Mouse (Mus musculus): ENCODE data around the gene Slc25a23. TPM values are rescaled to one million over a fixed set of nuclear protein-coding genes. Genes with fewer than 3 reads are reported as not detected.

The Slc25a23 gene
- polyA plus RNA-seq, 1 experiment from 2014 or later, result 8.6 TPM

GRCm38 (mm10) chr17:57094222-57094621, 34.6 kb upstream of the Slc25a23 start:
- Histone ChIP-seq H3K36me3 (no peaks in the 10 kb centered on the region), H3K27me3 (ENCODE audit: insufficient read depth, poor library complexity, severe bottlenecking) (peaks cover 18% of the 10 kb centered on the region; the same call in 1 of the 2 replicates), H3K4me1 (peaks cover 9% of the 10 kb centered on the region), H3K9me3 (no peaks in the 10 kb centered on the region), H3K4me3 (no peak overlapping the region), H3K27ac (no peak overlapping the region)
- WGBS, result 90% methylated on average over 3 of the region's 3 CpGs
- no peak for DNase-seq (ENCODE audit: low spot score)

- DNase-seq (ENCODE audit: low spot score), result no peak
- no peaks in the 10 kb centered on the region for H3K36me3 ChIP-seq
- no peaks in the 10 kb centered on the region for H3K9me3 ChIP-seq
- H3K4me3 ChIP-seq, result peak within 1 kb of the TSS; percentile 56
- H3K27me3 ChIP-seq (ENCODE audit: insufficient read depth, poor library complexity, severe bottlenecking), result peaks cover 41% of the 10 kb centered on the region
- H3K27ac ChIP-seq, result peak within 1 kb of the TSS; percentile 65
- 1% methylated on average over 31 of the region's 31 CpGs for WGBS
- peaks cover 10% of the 10 kb centered on the region for H3K4me1 ChIP-seq
Observed at GRCm38 (mm10) chr17:57087049-57087832, 27.6 kb upstream of the Slc25a23 start, which contains the start of gene Tubb4a. Gene Tubb4a (minus strand): TSS chr17:57087782.

- Histone ChIP-seq H3K27me3 (ENCODE audit: insufficient read depth, poor library complexity, severe bottlenecking) (peaks cover 41% of the 10 kb centered on the region), H3K27ac (no peak overlapping the region), H3K4me3 (no peak overlapping the region), H3K9me3 (no peaks in the 10 kb centered on the region), H3K36me3 (no peaks in the 10 kb centered on the region), H3K4me1 (peaks cover 10% of the 10 kb centered on the region)
- WGBS, result 86% methylated on average over 11 of the region's 11 CpGs
- no peak for DNase-seq (ENCODE audit: low spot score)
Observed at GRCm38 (mm10) chr17:57085970-57086757, 26.5 kb upstream of the Slc25a23 start.

GRCm38 (mm10) chr17:57082481-57082880, 22.8 kb upstream of the Slc25a23 start:
- Histone ChIP-seq H3K9me3 (no peaks in the 10 kb centered on the region), H3K27ac (no peak overlapping the region), H3K27me3 (ENCODE audit: insufficient read depth, poor library complexity, severe bottlenecking) (peaks cover 30% of the 10 kb centered on the region), H3K36me3 (peaks cover 2% of the 10 kb centered on the region; the same call in 1 of the 2 replicates), H3K4me1 (peaks cover 19% of the 10 kb centered on the region), H3K4me3 (no peak overlapping the region)
- 82% methylated on average over 5 of the region's 5 CpGs for WGBS
- no peak for DNase-seq (ENCODE audit: low spot score)

DNA sequence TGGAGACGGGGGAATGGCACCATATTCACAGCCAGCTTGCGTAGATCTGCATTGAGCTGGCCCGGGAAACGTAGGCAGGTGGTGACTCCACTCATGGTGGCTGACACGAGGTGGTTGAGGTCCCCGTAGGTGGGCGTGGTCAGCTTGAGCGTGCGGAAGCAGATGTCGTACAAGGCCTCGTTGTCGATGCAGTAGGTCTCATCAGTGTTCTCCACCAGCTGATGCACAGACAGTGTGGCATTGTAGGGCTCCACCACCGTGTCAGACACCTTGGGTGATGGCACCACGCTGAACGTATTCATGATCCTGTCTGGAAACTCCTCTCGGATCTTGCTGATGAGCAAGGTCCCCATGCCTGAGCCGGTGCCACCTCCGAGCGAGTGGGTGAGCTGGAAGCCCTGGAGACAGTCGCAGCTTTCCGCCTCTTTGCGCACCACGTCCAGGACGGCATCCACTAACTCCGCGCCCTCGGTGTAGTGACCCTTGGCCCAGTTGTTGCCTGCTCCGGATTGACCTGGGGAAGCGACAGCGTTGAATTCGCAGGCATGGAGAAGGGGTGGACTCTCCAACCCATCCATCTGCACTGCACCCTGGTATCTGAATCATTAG, 21.7 kb upstream of the Slc25a23 start:
- Histone ChIP-seq H3K4me3 (no peak overlapping the region), H3K4me1 (peaks cover 10% of the 10 kb centered on the region; the same call in 1 of the 2 replicates), H3K27me3 (ENCODE audit: insufficient read depth, poor library complexity, severe bottlenecking) (peaks cover 27% of the 10 kb centered on the region; the same call in 1 of the 2 replicates), H3K27ac (no peak overlapping the region), H3K36me3 (peaks cover 2% of the 10 kb centered on the region; the same call in 1 of the 2 replicates), H3K9me3 (no peaks in the 10 kb centered on the region)
- DNase-seq (ENCODE audit: low spot score), result no peak
- 92% methylated on average over 31 of the region's 31 CpGs for WGBS

- Histone ChIP-seq H3K36me3 (peaks cover 2% of the 10 kb centered on the region; the same call in 1 of the 2 replicates), H3K9me3 (no peaks in the 10 kb centered on the region), H3K4me3 (no peak overlapping the region), H3K27me3 (ENCODE audit: insufficient read depth, poor library complexity, severe bottlenecking) (peaks cover 26% of the 10 kb centered on the region; the same call in 1 of the 2 replicates), H3K27ac (no peak overlapping the region), H3K4me1 (peaks cover 10% of the 10 kb centered on the region; the same call in 1 of the 2 replicates)
- DNase-seq (ENCODE audit: low spot score), result no peak
- WGBS, result 69% methylated on average over 3 of the region's 3 CpGs
Observed at GRCm38 (mm10) chr17:57079919-57080318, 20.3 kb upstream of the Slc25a23 start.

GRCm38 (mm10) chr17:57078336-57078735, 18.7 kb upstream of the Slc25a23 start, which contains the start of gene Dennd1c:
Gene Dennd1c (minus strand): TSS chr17:57078514.
- DNase-seq (ENCODE audit: low spot score), result no peak
- WGBS, result 30% methylated on average over 6 of the region's 6 CpGs
- peak within 1 kb of the TSS; percentile 56; the same call in 1 of the 2 replicates for H3K27ac ChIP-seq
- H3K27me3 ChIP-seq (ENCODE audit: insufficient read depth, poor library complexity, severe bottlenecking), result peaks cover 31% of the 10 kb centered on the region; the same call in 1 of the 2 replicates
- H3K9me3 ChIP-seq, result no peaks in the 10 kb centered on the region
- H3K4me3 ChIP-seq, result no peak within 1 kb of the TSS
- peaks cover 10% of the 10 kb centered on the region; the same call in 1 of the 2 replicates for H3K4me1 ChIP-seq
- H3K36me3 ChIP-seq, result peaks cover 2% of the 10 kb centered on the region; the same call in 1 of the 2 replicates

- Histone ChIP-seq H3K27me3 (ENCODE audit: insufficient read depth, poor library complexity, severe bottlenecking) (peaks cover 41% of the 10 kb centered on the region; the same call in 1 of the 2 replicates), H3K36me3 (peaks cover 2% of the 10 kb centered on the region; the same call in 1 of the 2 replicates), H3K4me3 (no peak overlapping the region), H3K9me3 (no peaks in the 10 kb centered on the region), H3K4me1 (peaks cover 10% of the 10 kb centered on the region; the same call in 1 of the 2 replicates), H3K27ac (no peak overlapping the region)
- DNase-seq (ENCODE audit: low spot score), result no peak
- WGBS, result 57% methylated on average over 3 of the region's 3 CpGs
Observed at GRCm38 (mm10) chr17:57076916-57077315, 17.3 kb upstream of the Slc25a23 start.

GRCm38 (mm10) chr17:57070699-57071098, 11.0 kb upstream of the Slc25a23 start:
- H3K4me1 ChIP-seq, result no peaks in the 10 kb centered on the region; the same call in 1 of the 2 replicates
- no peaks in the 10 kb centered on the region for H3K36me3 ChIP-seq
- H3K27me3 ChIP-seq (ENCODE audit: insufficient read depth, poor library complexity, severe bottlenecking), result peaks cover 72% of the 10 kb centered on the region
- H3K9me3 ChIP-seq, result no peaks in the 10 kb centered on the region
- 8% methylated on average over 11 of the region's 11 CpGs for WGBS
- 0 out of 2 replicates have a peak overlapping the region, but pooled peaks have one; percentile 15 for H3K4me3 ChIP-seq
- DNase-seq (ENCODE audit: low spot score), result no peak
- H3K27ac ChIP-seq, result no peak overlapping the region

GRCm38 (mm10) chr17:57070272-57070671, 10.6 kb upstream of the Slc25a23 start:
- DNase-seq (ENCODE audit: low spot score), result no peak
- Histone ChIP-seq H3K27ac (no peak overlapping the region), H3K9me3 (no peaks in the 10 kb centered on the region), H3K4me3 (no peak overlapping the region), H3K4me1 (no peaks in the 10 kb centered on the region; the same call in 1 of the 2 replicates), H3K36me3 (no peaks in the 10 kb centered on the region), H3K27me3 (ENCODE audit: insufficient read depth, poor library complexity, severe bottlenecking) (peaks cover 73% of the 10 kb centered on the region)
- 15% methylated on average over 9 of the region's 9 CpGs for WGBS

DNA sequence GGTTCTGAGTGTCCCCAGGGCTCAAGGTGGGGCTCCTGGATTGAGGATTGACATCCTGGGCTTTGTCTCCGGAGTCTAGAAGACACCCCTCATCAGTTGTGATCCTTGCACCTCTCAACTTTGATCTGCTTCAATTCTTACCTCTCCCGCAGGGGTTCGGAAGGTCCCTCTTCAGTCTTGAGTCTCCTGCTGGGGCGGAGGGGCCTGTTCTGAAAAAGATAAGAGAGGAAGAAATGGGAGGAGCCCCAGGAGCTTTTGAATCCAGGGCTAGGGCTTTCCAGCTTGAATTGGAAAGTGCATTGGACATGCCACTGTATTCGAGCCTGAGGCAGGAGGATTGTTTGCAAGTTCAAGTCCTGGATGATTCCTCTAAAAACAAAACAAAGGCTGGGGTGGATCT, 7.2 kb upstream of the Slc25a23 start:
- no peak overlapping the region for H3K27ac ChIP-seq
- no peak overlapping the region for H3K4me3 ChIP-seq
- H3K27me3 ChIP-seq (ENCODE audit: insufficient read depth, poor library complexity, severe bottlenecking), result peaks cover 78% of the 10 kb centered on the region
- H3K9me3 ChIP-seq, result no peaks in the 10 kb centered on the region
- no peaks in the 10 kb centered on the region for H3K36me3 ChIP-seq
- DNase-seq (ENCODE audit: low spot score), result no peak
- peaks cover 8% of the 10 kb centered on the region for H3K4me1 ChIP-seq
- WGBS, result 38% methylated on average over 5 of the region's 5 CpGs

GRCm38 (mm10) chr17:57063031-57063430, 3.4 kb upstream of the Slc25a23 start:
- peaks cover 33% of the 10 kb centered on the region for H3K4me1 ChIP-seq
- no peak overlapping the region for H3K27ac ChIP-seq
- DNase-seq (ENCODE audit: low spot score), result no peak
- peaks cover 72% of the 10 kb centered on the region for H3K27me3 ChIP-seq (ENCODE audit: insufficient read depth, poor library complexity, severe bottlenecking)
- no peaks in the 10 kb centered on the region for H3K9me3 ChIP-seq
- H3K4me3 ChIP-seq, result 0 out of 2 replicates have a peak overlapping the region, but pooled peaks have one; percentile 51
- WGBS, result 15% methylated on average over 8 of the region's 8 CpGs
- no peaks in the 10 kb centered on the region for H3K36me3 ChIP-seq
